Mouse (Mus musculus) kidney, adult 2 months (tissue): ENCODE measurements around the gene Pth2.

Experiments
- CTCF ChIP-seq: fragments of 200-500 bp; conservative IDR thresholded peaks from 2 replicates; pipeline ENCODE4 v1.5.1; 2011; ENCODE audit warnings: low read depth, mild to moderate bottlenecking, control low read depth, low read length, moderate library complexity, mixed read lengths; ENCODE audit not compliant: insufficient read depth, insufficient read length
- POLR2A ChIP-seq: fragments of 200-500 bp; IDR thresholded peaks from one replicate; pipeline ENCODE4 v1.6.1; 2011; ENCODE audit warnings: low read depth, low read length, control low read depth

DNA sequence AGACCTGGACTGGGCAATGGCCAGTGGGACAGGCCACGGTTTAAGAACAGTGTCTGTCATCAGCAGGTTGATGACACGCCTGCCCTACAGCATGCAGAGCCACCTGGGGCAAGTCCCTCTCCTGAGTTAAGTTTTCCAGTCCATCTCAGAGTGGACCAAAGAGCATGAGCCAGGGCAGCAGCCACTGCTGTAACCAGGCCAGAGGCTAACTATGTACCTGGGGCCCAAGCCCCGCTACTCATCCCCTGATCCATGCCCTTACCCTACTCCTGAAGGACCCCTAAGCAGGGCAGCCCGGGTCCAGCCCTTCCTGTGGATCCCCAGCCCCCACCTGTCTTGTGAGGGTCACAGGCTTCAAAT lies 15.4 kb downstream of the Pth2 start:
- TF ChIP-seq CTCF: no peak
- TF ChIP-seq POLR2A: no peak
